8 mouse cellular contexts compared by ENCODE assay signal in the genomic region with DNA sequence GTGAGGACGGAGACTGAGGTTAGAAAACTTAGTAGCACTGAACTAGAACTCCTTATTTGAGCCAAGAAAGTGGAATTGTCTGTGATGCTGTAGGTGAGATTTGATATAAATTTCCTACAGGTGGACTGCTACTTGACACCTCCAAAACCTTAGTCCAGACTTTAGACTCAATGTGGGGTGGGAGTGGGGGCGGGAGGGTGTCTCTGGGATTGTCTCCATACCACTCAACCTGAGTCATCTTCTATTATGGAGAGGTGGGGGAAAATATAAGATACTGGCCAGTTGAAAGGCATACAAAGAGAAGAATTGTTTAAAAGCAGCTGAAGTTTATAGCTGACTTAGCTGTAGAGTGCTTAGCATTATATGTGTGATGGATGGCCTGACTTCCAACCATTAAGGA. TPM values are rescaled to one million over a fixed set of nuclear protein-coding genes. Genes with fewer than 3 reads are reported as not detected.
A peak's percentile ranks its signal among the peaks of the same experiment; 100 is the strongest.
DNase-seq lines count a peak whose midpoint lies in the region; ATAC-seq and TF ChIP-seq lines count a peak whose summit lies in the region.

No protein-coding gene starts in this region.

- 36% methylated on average over 2 of the region's 2 CpGs for WGBS in cerebellum, adult 2 months
- 56% methylated on average over 2 of the region's 2 CpGs for WGBS in neural tube, embryonic 11.5 days
- WGBS in limb, embryonic 13.5 days: 41% methylated on average over 2 of the region's 2 CpGs
- 25% methylated on average over 2 of the region's 2 CpGs for WGBS in stomach, embryonic 14.5 days

- no peak for TF ChIP-seq POLR2A in cerebellum, adult 2 months (IDR thresholded peaks at IDR 0.05; ENCODE audit: borderline replicate concordance, insufficient read depth, low read length)

- H3K4me1 ChIP-seq in cerebellum, adult 2 months (ENCODE audit: control insufficient read depth, insufficient read depth, low read length): peaks cover 3% of the 10 kb centered on the region; the same call in 1 of the 2 replicates
- peaks cover 31% of the 10 kb centered on the region for H3K4me1 ChIP-seq in neural tube, embryonic 11.5 days (ENCODE audit: control insufficient read depth, insufficient read depth, low read length)
- peaks cover 46% of the 10 kb centered on the region for H3K4me1 ChIP-seq in limb, embryonic 13.5 days
- H3K4me1 ChIP-seq in stomach, embryonic 14.5 days (ENCODE audit: control insufficient read depth, insufficient read depth, low read length): peaks cover 43% of the 10 kb centered on the region

- no peaks in the 10 kb centered on the region for H3K9me3 ChIP-seq in neural tube, embryonic 11.5 days (ENCODE audit: control insufficient read depth, low read length)
- H3K9me3 ChIP-seq in limb, embryonic 13.5 days: no peaks in the 10 kb centered on the region
- no peaks in the 10 kb centered on the region for H3K9me3 ChIP-seq in stomach, embryonic 14.5 days (ENCODE audit: control insufficient read depth, low read depth, low read length)

- DNase-seq in cerebellum, adult 2 months: no peak
- DNase-seq in cerebellum, postnatal 14 days: no peak
- no peak for DNase-seq in neural tube, embryonic 11.5 days (ENCODE audit: low spot score)
- no peak for DNase-seq in neural tube, embryonic 10.5 days (ENCODE audit: extremely low spot score, low spot score)
- DNase-seq in frontal cortex, postnatal 36 days (ENCODE audit: low spot score in 2 of 2): no peak
- no peak for DNase-seq in right cerebral cortex, postnatal 14 days

- peak overlapping the region; percentile 82 for H3K9ac ChIP-seq in neural tube, embryonic 11.5 days (ENCODE audit: low read length)
- peak overlapping the region; percentile 86 for H3K9ac ChIP-seq in limb, embryonic 13.5 days
- peak overlapping the region; percentile 85 for H3K9ac ChIP-seq in stomach, embryonic 14.5 days (replicated peaks; ENCODE audit: low read depth, low read length)

- no peaks in the 10 kb centered on the region for H3K27me3 ChIP-seq in cerebellum, adult 2 months (ENCODE audit: control insufficient read depth, insufficient read depth, low read length)
- H3K27me3 ChIP-seq in neural tube, embryonic 11.5 days (ENCODE audit: control insufficient read depth, insufficient read depth, low read length): peaks cover 19% of the 10 kb centered on the region
- H3K27me3 ChIP-seq in limb, embryonic 13.5 days: no peaks in the 10 kb centered on the region
- no peaks in the 10 kb centered on the region for H3K27me3 ChIP-seq in stomach, embryonic 14.5 days (ENCODE audit: control insufficient read depth, insufficient read depth, low read length)

- peak overlapping the region; percentile 88 for H3K4me3 ChIP-seq in cerebellum, adult 2 months (replicated peaks; ENCODE audit: insufficient read depth, low read depth, low read length)
- peak overlapping the region; percentile 80 for H3K4me3 ChIP-seq in neural tube, embryonic 11.5 days (ENCODE audit: low read depth, low read length)
- peak overlapping the region; percentile 79 for H3K4me3 ChIP-seq in limb, embryonic 13.5 days
- peak overlapping the region; percentile 74 for H3K4me3 ChIP-seq in stomach, embryonic 14.5 days (ENCODE audit: low read depth, low read length)

- TF ChIP-seq CTCF in cerebellum, adult 2 months (IDR thresholded peaks at IDR 0.05; ENCODE audit: borderline replicate concordance, insufficient read depth, low read depth, low read length): no peak

- H3K27ac ChIP-seq in cerebellum, adult 2 months (ENCODE audit: insufficient read depth, low read length): no peak overlapping the region
- no peak overlapping the region for H3K27ac ChIP-seq in neural tube, embryonic 11.5 days (ENCODE audit: low read depth, low read length)
- peak overlapping the region; percentile 96; the same call in 1 of the 2 replicates for H3K27ac ChIP-seq in limb, embryonic 13.5 days
- H3K27ac ChIP-seq in stomach, embryonic 14.5 days (ENCODE audit: low read length): peak overlapping the region; percentile 97

- peak overlapping the region; percentile 92 for H3K4me2 ChIP-seq in neural tube, embryonic 11.5 days (ENCODE audit: low read depth)
- peak overlapping the region; percentile 86 for H3K4me2 ChIP-seq in limb, embryonic 13.5 days (replicated peaks)
- peak overlapping the region; percentile 95 for H3K4me2 ChIP-seq in stomach, embryonic 14.5 days (replicated peaks; ENCODE audit: low read depth, low read length)

- no peak for ATAC-seq in neural tube, embryonic 11.5 days (ENCODE audit: insufficient read depth, low FRiP score, low TSS enrichment)
- no peak for ATAC-seq in limb, embryonic 13.5 days (ENCODE audit: low FRiP score, low read depth)
- ATAC-seq in stomach, embryonic 14.5 days (ENCODE audit: insufficient number of reproducible peaks, insufficient read depth, low FRiP score, low read depth): no peak

- H3K36me3 ChIP-seq in neural tube, embryonic 11.5 days (ENCODE audit: control insufficient read depth, insufficient read depth, low read length): peaks cover 15% of the 10 kb centered on the region
- peaks cover 43% of the 10 kb centered on the region for H3K36me3 ChIP-seq in limb, embryonic 13.5 days
- peaks cover 38% of the 10 kb centered on the region for H3K36me3 ChIP-seq in stomach, embryonic 14.5 days (ENCODE audit: control insufficient read depth, insufficient read depth, low read length)

RNA-seq across cellular contexts. Expression of a gene that starts 4.3 kb away (rescaled TPM):
- polyA plus RNA-seq in cerebellum, adult 2 months (2012; rRNA removed): 30.3 and 32.3 TPM in 2 replicates
- polyA plus RNA-seq in neural tube, embryonic 11.5 days (2014; fragmentation: Nextera tagmentation; extraction: Ambion mirVana): 38.5 and 41.3 TPM in 2 replicates
- polyA plus RNA-seq in limb, embryonic 13.5 days (2015; fragmentation: Nextera tagmentation; extraction: Ambion mirVana): 77.1 and 83.2 TPM in 2 replicates
- 53.6 and 54.1 TPM in 2 replicates for polyA plus RNA-seq in stomach, embryonic 14.5 days (2014; fragmentation: Nextera tagmentation; extraction: Ambion mirVana)

RNA-seq across cellular contexts. Expression of a gene that starts 7.4 kb away (rescaled TPM):
- polyA plus RNA-seq in cerebellum, adult 2 months (2012; rRNA removed): 123 and 127 TPM in 2 replicates
- 91.0 and 93.0 TPM in 2 replicates for polyA plus RNA-seq in neural tube, embryonic 11.5 days (2014; fragmentation: Nextera tagmentation; extraction: Ambion mirVana)
- 43.7 and 46.5 TPM in 2 replicates for polyA plus RNA-seq in limb, embryonic 13.5 days (2015; fragmentation: Nextera tagmentation; extraction: Ambion mirVana)
- 36.2 and 40.3 TPM in 2 replicates for polyA plus RNA-seq in stomach, embryonic 14.5 days (2014; fragmentation: Nextera tagmentation; extraction: Ambion mirVana)

RNA-seq across cellular contexts. Expression of a gene that starts 8.6 kb away (rescaled TPM):
- polyA plus RNA-seq in cerebellum, adult 2 months (2012; rRNA removed): 1.6 and 2.3 TPM in 2 replicates
- polyA plus RNA-seq in neural tube, embryonic 11.5 days (2014; fragmentation: Nextera tagmentation; extraction: Ambion mirVana): 0.65 and 1.3 TPM in 2 replicates
- polyA plus RNA-seq in limb, embryonic 13.5 days (2015; fragmentation: Nextera tagmentation; extraction: Ambion mirVana): 1.7 and 2.1 TPM in 2 replicates
- 0.52 and 0.74 TPM in 2 replicates for polyA plus RNA-seq in stomach, embryonic 14.5 days (2014; fragmentation: Nextera tagmentation; extraction: Ambion mirVana)

RNA-seq across cellular contexts. Expression of a gene that starts 12.0 kb away (rescaled TPM):
- polyA plus RNA-seq in cerebellum, adult 2 months (2012; rRNA removed): 10.8 and 11.9 TPM in 2 replicates
- 124 and 128 TPM in 2 replicates for polyA plus RNA-seq in neural tube, embryonic 11.5 days (2014; fragmentation: Nextera tagmentation; extraction: Ambion mirVana)
- polyA plus RNA-seq in limb, embryonic 13.5 days (2015; fragmentation: Nextera tagmentation; extraction: Ambion mirVana): 127 and 130 TPM in 2 replicates
- polyA plus RNA-seq in stomach, embryonic 14.5 days (2014; fragmentation: Nextera tagmentation; extraction: Ambion mirVana): 119 and 127 TPM in 2 replicates

RNA-seq across cellular contexts. Expression of a gene that starts 13.7 kb away (rescaled TPM):
- 64.1 and 70.7 TPM in 2 replicates for polyA plus RNA-seq in cerebellum, adult 2 months (2012; rRNA removed)
- polyA plus RNA-seq in neural tube, embryonic 11.5 days (2014; fragmentation: Nextera tagmentation; extraction: Ambion mirVana): 45.8 and 48.9 TPM in 2 replicates
- 41.8 and 44.2 TPM in 2 replicates for polyA plus RNA-seq in limb, embryonic 13.5 days (2015; fragmentation: Nextera tagmentation; extraction: Ambion mirVana)
- polyA plus RNA-seq in stomach, embryonic 14.5 days (2014; fragmentation: Nextera tagmentation; extraction: Ambion mirVana): 44.7 and 46.0 TPM in 2 replicates

Comparison
In these comparisons a context has a peak if more than half of its experiments do, and no peak if none do; other contexts are left out.
1. H3K27ac ChIP-seq: peak in limb, embryonic 13.5 days (single experiment) and stomach, embryonic 14.5 days (single experiment); none in cerebellum, adult 2 months (single experiment) and neural tube, embryonic 11.5 days (single experiment).
2. Peak in every context shown above with its lines, with median percentiles within 50 percentile points of each other: H3K4me3 ChIP-seq, H3K4me2 ChIP-seq and H3K9ac ChIP-seq.